In the genomic region with DNA sequence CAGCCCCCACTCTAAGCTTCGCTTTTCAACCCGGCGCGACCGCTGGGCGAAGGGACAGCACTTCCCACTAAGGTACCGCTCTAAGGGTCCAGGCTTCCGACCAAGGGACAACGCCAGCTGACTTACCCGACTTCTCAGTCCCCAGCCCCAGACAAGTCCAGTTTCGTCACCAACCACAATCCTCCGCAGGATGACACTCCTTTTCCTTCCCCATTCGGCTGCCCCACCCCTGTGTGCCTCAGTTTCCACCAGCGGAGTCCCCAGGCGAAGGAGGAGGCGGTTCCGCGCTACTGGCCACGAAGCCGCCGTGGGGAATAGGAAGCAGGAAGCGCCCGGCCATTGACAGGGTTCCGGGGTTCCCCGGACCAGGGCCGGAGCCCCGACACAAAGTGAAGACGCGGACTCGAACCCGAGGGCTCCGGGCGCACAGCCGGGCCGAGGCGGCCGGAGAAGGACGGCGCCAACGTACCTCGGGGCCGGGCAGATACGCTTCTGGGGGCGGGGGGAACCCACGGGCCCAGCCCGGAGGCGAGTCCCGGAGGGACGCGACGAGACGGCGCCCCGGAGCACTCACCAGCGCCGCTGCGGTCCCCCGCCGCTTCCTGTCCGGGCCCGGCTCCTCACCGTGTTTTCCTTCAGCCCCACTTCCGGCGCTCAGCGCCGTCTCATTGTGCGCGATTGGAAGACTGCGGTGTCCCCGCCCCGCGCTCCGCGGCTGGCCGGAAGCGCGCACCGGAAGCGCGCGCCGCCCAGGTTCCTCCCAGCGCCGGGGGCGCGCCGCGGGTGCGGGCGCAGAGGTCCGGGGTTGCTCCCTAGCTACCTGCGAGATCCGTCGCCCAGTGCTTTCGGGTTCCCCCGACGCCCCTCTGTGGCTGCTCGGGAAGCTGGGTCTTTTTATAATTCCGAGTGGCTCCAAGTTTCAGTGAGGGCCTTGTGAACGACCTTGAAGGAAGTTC, we compare ENCODE assay signal across 8 mouse cellular contexts. TPM values are rescaled to one million over a fixed set of nuclear protein-coding genes. Genes with fewer than 3 reads are reported as not detected.
A peak's percentile ranks its signal among the peaks of the same experiment; 100 is the strongest.
DNase-seq lines count a peak whose midpoint lies in the region; ATAC-seq and TF ChIP-seq lines count a peak whose summit lies in the region.

TSS of gene Tut7 (minus strand) at position 641 of the 956 bp plus-strand sequence.

- peaks cover 11 to 43% of the 10 kb centered on the region in 2 experiments; a peak in 3 of 4 replicates for H3K4me1 ChIP-seq in CH12.LX (ENCODE audit: control insufficient read depth in 1 of 2, insufficient read depth in 2 of 2)
- H3K4me1 ChIP-seq in forebrain, embryonic 12.5 days = peaks cover 34% of the 10 kb centered on the region
- peaks cover 28% of the 10 kb centered on the region for H3K4me1 ChIP-seq in heart, postnatal 0 days (ENCODE audit: control insufficient read depth, insufficient read depth)
- peaks cover 28% of the 10 kb centered on the region for H3K4me1 ChIP-seq in liver, embryonic 16.5 days (ENCODE audit: control insufficient read depth, low read depth, low read length)
- peaks cover 43% of the 10 kb centered on the region for H3K4me1 ChIP-seq in neural tube, embryonic 13.5 days (replicated peaks)
- no peaks in the 10 kb centered on the region for H3K4me1 ChIP-seq in testis, adult 2 months (ENCODE audit: control insufficient read depth, insufficient read depth, low read length)

- peak; percentile 92 for DNase-seq in CH12.LX (ENCODE audit: extremely low read depth)
- peak; percentile 90 for DNase-seq in c-Kit-positive CD71-positive TER-119-negative erythroid progenitor cells, embryonic 14.5 days (ENCODE audit: low read depth)
- DNase-seq in heart, postnatal 0 days (ENCODE audit: low spot score) = peak; percentile 93
- DNase-seq in kidney, postnatal 4 days = peak; percentile 94 to 97

- dilution Hi-C loops in CH12.LX (cut with MboI; ENCODE audit: extremely low pct_ligation_motif_present, extremely low pct_unique_long_range_greater_than_20kb, low sequenced_read_pairs) = no loop called here

- peaks cover 3 to 16% of the 10 kb centered on the region in 2 experiments for H3K36me3 ChIP-seq in CH12.LX (replicated peaks in 1 of 2; ENCODE audit: control insufficient read depth in 1 of 2, insufficient read depth in 1 of 2, low read length in 1 of 2)
- peaks cover 8% of the 10 kb centered on the region for H3K36me3 ChIP-seq in forebrain, embryonic 12.5 days (replicated peaks)
- H3K36me3 ChIP-seq in heart, postnatal 0 days (replicated peaks; ENCODE audit: control insufficient read depth, insufficient read depth, low read length) = 0 out of 2 replicates have a peak, but pooled peaks cover 1% of the 10 kb centered on the region
- peaks cover 21% of the 10 kb centered on the region for H3K36me3 ChIP-seq in liver, embryonic 16.5 days (ENCODE audit: control insufficient read depth, insufficient read depth)
- H3K36me3 ChIP-seq in neural tube, embryonic 13.5 days = 0 out of 2 replicates have a peak, but pooled peaks cover 10% of the 10 kb centered on the region
- no peaks in the 10 kb centered on the region for H3K36me3 ChIP-seq in testis, adult 2 months (ENCODE audit: control insufficient read depth, insufficient read depth, low read length)

- under 1% methylated on average over 96 of the region's 100 CpGs for WGBS in forebrain, embryonic 12.5 days
- WGBS in heart, postnatal 0 days = under 1% methylated on average over 94 of the region's 100 CpGs
- WGBS in liver, embryonic 16.5 days (ENCODE audit: insufficient replicate concordance) = under 1% methylated on average over 99 of the region's 100 CpGs
- under 1% methylated on average over 100 of the region's 100 CpGs for WGBS in neural tube, embryonic 13.5 days

- peak; percentile 98 for ATAC-seq in forebrain, embryonic 12.5 days (ENCODE audit: low FRiP score)
- ATAC-seq in heart, postnatal 0 days (ENCODE audit: insufficient read depth, low read depth) = peak; percentile 95
- ATAC-seq in liver, embryonic 16.5 days (ENCODE audit: low read depth) = peak; percentile 97
- peak; percentile 98 for ATAC-seq in neural tube, embryonic 13.5 days (ENCODE audit: low read depth)

- peak within 1 kb of the TSS; percentile 75 to 86 (median 78) for H3K4me3 ChIP-seq in CH12.LX (replicated peaks in 1 of 3; ENCODE audit: low read depth in 2 of 3, low read length in 2 of 3, poor library complexity in 1 of 3)
- peak within 1 kb of the TSS; percentile 92 for H3K4me3 ChIP-seq in forebrain, embryonic 12.5 days (replicated peaks)
- H3K4me3 ChIP-seq in heart, postnatal 0 days (ENCODE audit: low read depth, low read length) = peak within 1 kb of the TSS; percentile 79
- peak within 1 kb of the TSS; percentile 87 for H3K4me3 ChIP-seq in liver, embryonic 16.5 days (ENCODE audit: low read depth, low read length)
- H3K4me3 ChIP-seq in neural tube, embryonic 13.5 days = peak within 1 kb of the TSS; percentile 92
- peak within 1 kb of the TSS; percentile 99 for H3K4me3 ChIP-seq in testis, adult 2 months (ENCODE audit: control insufficient read depth, low read depth, low read length)

- peak within 1 kb of the TSS; percentile 95 for H3K4me2 ChIP-seq in CH12.LX (ENCODE audit: insufficient read depth, low read depth, poor library complexity, severe bottlenecking)
- peak within 1 kb of the TSS; percentile 74 for H3K4me2 ChIP-seq in forebrain, embryonic 12.5 days
- H3K4me2 ChIP-seq in heart, postnatal 0 days (ENCODE audit: low read depth, low read length) = peak within 1 kb of the TSS; percentile 83
- peak within 1 kb of the TSS; percentile 83 for H3K4me2 ChIP-seq in liver, embryonic 16.5 days (ENCODE audit: low read depth, low read length)
- peak within 1 kb of the TSS; percentile 83 for H3K4me2 ChIP-seq in neural tube, embryonic 13.5 days

- TF ChIP-seq EP300 in CH12.LX (IDR thresholded peaks at IDR 0.05; ENCODE audit: low read length) = peak; percentile 46; the same call in 1 of the 2 replicates
- TF ChIP-seq EP300 in heart, postnatal 0 days (IDR thresholded peaks at IDR 0.05; ENCODE audit: low read depth) = peak; percentile 88

- peak within 1 kb of the TSS; percentile 84 for H3K27ac ChIP-seq in CH12.LX (ENCODE audit: insufficient read depth, low read depth)
- peak within 1 kb of the TSS; percentile 92 for H3K27ac ChIP-seq in forebrain, embryonic 12.5 days
- H3K27ac ChIP-seq in heart, postnatal 0 days (ENCODE audit: low read depth) = peak within 1 kb of the TSS; percentile 96
- peak within 1 kb of the TSS; percentile 98 for H3K27ac ChIP-seq in liver, embryonic 16.5 days (ENCODE audit: low read length)
- peak within 1 kb of the TSS; percentile 92 for H3K27ac ChIP-seq in neural tube, embryonic 13.5 days (replicated peaks)
- H3K27ac ChIP-seq in testis, adult 2 months (ENCODE audit: control insufficient read depth, insufficient read depth, low read depth, low read length) = peak within 1 kb of the TSS; percentile 90

- TF ChIP-seq CTCF in CH12.LX (conservative IDR thresholded peaks at IDR 0.05 in 1 of 2, IDR thresholded peaks at IDR 0.05 in 1 of 2; ENCODE audit: low read depth in 2 of 2, low read length in 2 of 2) = no peak
- no peak for TF ChIP-seq CTCF in heart, postnatal 0 days (IDR thresholded peaks at IDR 0.05; ENCODE audit: low read depth)
- TF ChIP-seq CTCF in testis, adult 2 months (IDR thresholded peaks at IDR 0.05; ENCODE audit: control insufficient read depth, insufficient read depth, insufficient replicate concordance, low read depth, low read length) = no peak

- no peak for TF ChIP-seq RAD21 in CH12.LX (IDR thresholded peaks at IDR 0.05; ENCODE audit: low read depth, low read length)

- peaks cover 2% of the 10 kb centered on the region for H3K27me3 ChIP-seq in CH12.LX (replicated peaks)
- no peaks in the 10 kb centered on the region for H3K27me3 ChIP-seq in forebrain, embryonic 12.5 days
- H3K27me3 ChIP-seq in heart, postnatal 0 days (ENCODE audit: control insufficient read depth, insufficient read depth, low read length) = no peaks in the 10 kb centered on the region
- H3K27me3 ChIP-seq in liver, embryonic 16.5 days (ENCODE audit: control insufficient read depth, insufficient read depth, low read depth, low read length) = no peaks in the 10 kb centered on the region
- H3K27me3 ChIP-seq in neural tube, embryonic 13.5 days = no peaks in the 10 kb centered on the region
- no peaks in the 10 kb centered on the region for H3K27me3 ChIP-seq in testis, adult 2 months (ENCODE audit: control insufficient read depth, insufficient read depth, low read length)

- H3K9ac ChIP-seq in CH12.LX (ENCODE audit: insufficient read depth, low read depth) = peak within 1 kb of the TSS; percentile 57
- H3K9ac ChIP-seq in forebrain, embryonic 12.5 days = peak within 1 kb of the TSS; percentile 83
- peak within 1 kb of the TSS; percentile 95 for H3K9ac ChIP-seq in heart, postnatal 0 days (replicated peaks; ENCODE audit: low read depth, low read length)
- peak within 1 kb of the TSS; percentile 97 for H3K9ac ChIP-seq in liver, embryonic 16.5 days (ENCODE audit: low read depth, low read length)
- peak within 1 kb of the TSS; percentile 91 for H3K9ac ChIP-seq in neural tube, embryonic 13.5 days

- in situ Hi-C loops in CH12.LX (cut with MboI; ENCODE audit: low pct_ligation_motif_present, low pct_unique_long_range_greater_than_20kb, low sequenced_read_pairs) = no loop called here

- peak; percentile 93 for TF ChIP-seq POLR2A in CH12.LX (IDR thresholded peaks at IDR 0.05; ENCODE audit: low read depth, low read length)
- peak; percentile 87 for TF ChIP-seq POLR2A in testis, adult 2 months (IDR thresholded peaks at IDR 0.05; ENCODE audit: control insufficient read depth, low read depth, low read length)

- H3K9me3 ChIP-seq in CH12.LX (replicated peaks; ENCODE audit: low read length) = no peaks in the 10 kb centered on the region
- no peaks in the 10 kb centered on the region for H3K9me3 ChIP-seq in forebrain, embryonic 12.5 days
- H3K9me3 ChIP-seq in heart, postnatal 0 days (replicated peaks; ENCODE audit: control insufficient read depth, low read length) = no peaks in the 10 kb centered on the region
- H3K9me3 ChIP-seq in liver, embryonic 16.5 days (replicated peaks; ENCODE audit: control insufficient read depth, low read length) = no peaks in the 10 kb centered on the region
- no peaks in the 10 kb centered on the region for H3K9me3 ChIP-seq in neural tube, embryonic 13.5 days

- peaks cover 35% of the 10 kb centered on the region for H3K79me2 ChIP-seq in CH12.LX (replicated peaks; ENCODE audit: control insufficient read depth, extremely low read depth, insufficient read depth, poor library complexity, severe bottlenecking)

TF ChIP-seq in CH12.LX, 34 proteins besides CTCF, POLR2A, EP300 and RAD21 (continues in another document):
- no peak for TF ChIP-seq MAFK (IDR thresholded peaks at IDR 0.05; ENCODE audit: insufficient replicate concordance, low read length)

RNA-seq across cellular contexts. Expression of gene Tut7, which starts in this region (rescaled TPM):
- total RNA-seq in CH12.LX (2012; rRNA removed) (17.9 and 18.1 TPM in 2 replicates), CH12.LX (2014; rRNA removed) (14.3 and 15.4 TPM in 2 replicates)
- 21.5 and 21.6 TPM in 2 replicates for polyA plus RNA-seq in CH12.LX (2012; ENCODE audit: insufficient read length, low read depth)
- polyA plus RNA-seq in forebrain, embryonic 12.5 days (2016; fragmentation: Nextera tagmentation; extraction: Ambion mirVana) = 63.8 and 64.2 TPM in 2 replicates
- 19.3 and 24.3 TPM in 2 replicates for total RNA-seq in heart, postnatal 0 days (2014; rRNA removed; ENCODE audit: low replicate concordance)
- 24.0 and 26.3 TPM in 2 replicates for polyA plus RNA-seq in heart, postnatal 0 days (2015; fragmentation: Nextera tagmentation; extraction: Ambion mirVana)
- polyA plus RNA-seq in liver, embryonic 16.5 days (2015; fragmentation: Nextera tagmentation; extraction: Ambion mirVana) = 57.3 and 59.6 TPM in 2 replicates
- polyA plus RNA-seq in neural tube, embryonic 13.5 days (2015; fragmentation: Nextera tagmentation; extraction: Ambion mirVana) = 45.5 and 50.5 TPM in 2 replicates
- polyA plus RNA-seq in testis, adult 2 months (2012; rRNA removed) = 9.5 and 10.1 TPM in 2 replicates

Comparison
In these comparisons a context has a peak if more than half of its experiments do, and no peak if none do; other contexts are left out.
1. Peak in every context shown above with its lines: DNase-seq, ATAC-seq, H3K4me3 ChIP-seq and H3K27ac ChIP-seq.